Mouse (Mus musculus) embryonic fibroblast, embryonic 13.5 days (primary cell): ENCODE results near the gene B4galt1.

Experiments
- CTCF ChIP-seq: IDR thresholded peaks from 2 replicates; pipeline ENCODE4 v1.5.1; 2011; ENCODE audit warnings: mild to moderate bottlenecking, control low read depth, low read length, moderate library complexity, borderline replicate concordance; ENCODE audit not compliant: insufficient read depth
- POLR2A ChIP-seq: IDR thresholded peaks from 2 replicates; pipeline ENCODE4 v1.6.1; 2011; ENCODE audit warnings: low read depth, mild to moderate bottlenecking, control low read depth, low read length, moderate library complexity

- TF ChIP-seq CTCF (no peak), POLR2A (no peak)
Measured at GRCm38 (mm10) chr4:40851031-40851762, 2.6 kb downstream of the B4galt1 start.
